29 mouse cellular contexts compared by ENCODE assay signal in genomic region chr10:115593651-115594050, GRCm38 (mm10). TPM values are rescaled to one million over a fixed set of nuclear protein-coding genes. Genes with fewer than 3 reads are reported as not detected.
DNase-seq lines count a peak whose midpoint lies in the region; ATAC-seq lines count a peak whose summit lies in the region.
"Had no signal": no experiment of that assay in that cellular context is flagged by ENCODE, and none has a peak within 500 bp of the region (broad histone marks: within the 10 kb centered on the region; RNA-seq: fewer than 3 reads in every experiment).

No protein-coding gene starts in this region.

- H3K9me3 ChIP-seq in hindbrain, embryonic 12.5 days (replicated peaks) = no peaks in the 10 kb centered on the region
- no peaks in the 10 kb centered on the region for H3K9me3 ChIP-seq in hindbrain, embryonic 11.5 days (ENCODE audit: control insufficient read depth, low read length)
- no peaks in the 10 kb centered on the region for H3K9me3 ChIP-seq in midbrain, embryonic 15.5 days
- no peaks in the 10 kb centered on the region for H3K9me3 ChIP-seq in midbrain, embryonic 16.5 days (replicated peaks; ENCODE audit: control insufficient read depth, low read length, poor library complexity, severe bottlenecking)
- H3K9me3 ChIP-seq in hindbrain, embryonic 16.5 days (ENCODE audit: control insufficient read depth, low read length) = no peaks in the 10 kb centered on the region
- no peaks in the 10 kb centered on the region for H3K9me3 ChIP-seq in neural tube, embryonic 14.5 days (ENCODE audit: control insufficient read depth, low read length)
- H3K9me3 ChIP-seq: embryonic facial prominence, embryonic 15.5 days; heart, embryonic 10.5 days; intestine, embryonic 15.5 days; liver, embryonic 12.5 days; midbrain, embryonic 12.5 days had no signal

- H3K36me3 ChIP-seq in hindbrain, embryonic 12.5 days = no peaks in the 10 kb centered on the region
- H3K36me3 ChIP-seq in hindbrain, embryonic 11.5 days (ENCODE audit: control insufficient read depth, insufficient read depth, low read length) = no peaks in the 10 kb centered on the region
- no peaks in the 10 kb centered on the region for H3K36me3 ChIP-seq in midbrain, embryonic 15.5 days (replicated peaks)
- H3K36me3 ChIP-seq in midbrain, embryonic 16.5 days (ENCODE audit: control insufficient read depth, insufficient read depth, low read length) = no peaks in the 10 kb centered on the region
- H3K36me3 ChIP-seq in hindbrain, embryonic 16.5 days (ENCODE audit: control insufficient read depth, insufficient read depth, low read length) = no peaks in the 10 kb centered on the region
- H3K36me3 ChIP-seq in neural tube, embryonic 14.5 days (ENCODE audit: control insufficient read depth, insufficient read depth, low read length) = no peaks in the 10 kb centered on the region
- H3K36me3 ChIP-seq: embryonic facial prominence, embryonic 15.5 days; heart, embryonic 10.5 days; intestine, embryonic 15.5 days; liver, embryonic 12.5 days; midbrain, embryonic 12.5 days had no signal

- WGBS in hindbrain, embryonic 12.5 days = 85% methylated on average over 6 of the region's 6 CpGs
- 90% methylated on average over 6 of the region's 6 CpGs for WGBS in hindbrain, embryonic 11.5 days
- WGBS in midbrain, embryonic 15.5 days = 85% methylated on average over 6 of the region's 6 CpGs
- WGBS in midbrain, embryonic 16.5 days = 80% methylated on average over 6 of the region's 6 CpGs
- WGBS in hindbrain, embryonic 16.5 days = 82% methylated on average over 6 of the region's 6 CpGs
- 84% methylated on average over 6 of the region's 6 CpGs for WGBS in neural tube, embryonic 14.5 days

- H3K4me2 ChIP-seq in hindbrain, embryonic 12.5 days (replicated peaks) = no peak overlapping the region
- no peak overlapping the region for H3K4me2 ChIP-seq in hindbrain, embryonic 11.5 days (replicated peaks; ENCODE audit: low read depth, low read length)
- peak overlapping the region; percentile 28; the same call in 1 of the 2 replicates for H3K4me2 ChIP-seq in midbrain, embryonic 15.5 days
- no peak overlapping the region for H3K4me2 ChIP-seq in midbrain, embryonic 16.5 days (ENCODE audit: low read length)
- H3K4me2 ChIP-seq in hindbrain, embryonic 16.5 days (ENCODE audit: low read length) = peak overlapping the region; percentile 35; the same call in 1 of the 2 replicates
- H3K4me2 ChIP-seq in neural tube, embryonic 14.5 days (ENCODE audit: low read depth, low read length) = no peak overlapping the region
- H3K4me2 ChIP-seq: embryonic facial prominence, embryonic 15.5 days; liver, embryonic 12.5 days; midbrain, embryonic 12.5 days had no signal

- H3K4me3 ChIP-seq in hindbrain, embryonic 12.5 days = no peak overlapping the region
- H3K4me3 ChIP-seq in hindbrain, embryonic 11.5 days (ENCODE audit: low read depth, low read length) = no peak overlapping the region
- no peak overlapping the region for H3K4me3 ChIP-seq in midbrain, embryonic 15.5 days
- no peak overlapping the region for H3K4me3 ChIP-seq in midbrain, embryonic 16.5 days (ENCODE audit: low read depth, low read length)
- H3K4me3 ChIP-seq in hindbrain, embryonic 16.5 days (ENCODE audit: low read length) = no peak overlapping the region
- H3K4me3 ChIP-seq in neural tube, embryonic 14.5 days (ENCODE audit: low read depth, low read length) = no peak overlapping the region
- H3K4me3 ChIP-seq: embryonic facial prominence, embryonic 15.5 days; heart, embryonic 10.5 days; intestine, embryonic 15.5 days; liver, embryonic 12.5 days; midbrain, embryonic 12.5 days; myocyte had no signal

- DNase-seq in hindbrain, embryonic 11.5 days (ENCODE audit: low spot score) = no peak
- no peak for DNase-seq in layer of hippocampus, adult 11-12 months (ENCODE audit: low spot score)
- DNase-seq: adrenal gland, adult 8-10 months; cerebellum, adult 18-20 months; cerebellum, postnatal 25 days; heart, postnatal 4 days; kidney, adult 8-10 months; kidney, postnatal 14 days; lung, adult 18-20 months; lung, postnatal 10 days; right cerebral cortex, postnatal 25 days; thymus, postnatal 14 days had no signal

- peaks cover 10% of the 10 kb centered on the region for H3K27me3 ChIP-seq in hindbrain, embryonic 12.5 days
- H3K27me3 ChIP-seq in hindbrain, embryonic 11.5 days (ENCODE audit: control insufficient read depth, insufficient read depth, low read length) = no peaks in the 10 kb centered on the region
- H3K27me3 ChIP-seq in midbrain, embryonic 15.5 days (replicated peaks) = peaks cover 18% of the 10 kb centered on the region
- peaks cover 11% of the 10 kb centered on the region for H3K27me3 ChIP-seq in midbrain, embryonic 16.5 days (ENCODE audit: control insufficient read depth, insufficient read depth, low read depth, low read length)
- H3K27me3 ChIP-seq in hindbrain, embryonic 16.5 days (replicated peaks; ENCODE audit: control insufficient read depth, insufficient read depth, low read length) = no peaks in the 10 kb centered on the region; the same call in 1 of the 2 replicates
- no peaks in the 10 kb centered on the region for H3K27me3 ChIP-seq in neural tube, embryonic 14.5 days (ENCODE audit: control insufficient read depth, insufficient read depth, low read length)
- H3K27me3 ChIP-seq: intestine, embryonic 15.5 days had no signal

- no peak overlapping the region for H3K9ac ChIP-seq in hindbrain, embryonic 12.5 days
- no peak overlapping the region for H3K9ac ChIP-seq in hindbrain, embryonic 11.5 days (ENCODE audit: low read depth, low read length)
- H3K9ac ChIP-seq in midbrain, embryonic 15.5 days = no peak overlapping the region
- no peak overlapping the region for H3K9ac ChIP-seq in midbrain, embryonic 16.5 days (ENCODE audit: low read depth, low read length)
- H3K9ac ChIP-seq in hindbrain, embryonic 16.5 days (ENCODE audit: low read depth, low read length) = no peak overlapping the region
- no peak overlapping the region for H3K9ac ChIP-seq in neural tube, embryonic 14.5 days (replicated peaks; ENCODE audit: low read depth, low read length)
- H3K9ac ChIP-seq: embryonic facial prominence, embryonic 15.5 days; intestine, embryonic 15.5 days; liver, embryonic 12.5 days; midbrain, embryonic 12.5 days had no signal

- no peaks in the 10 kb centered on the region for H3K4me1 ChIP-seq in hindbrain, embryonic 12.5 days
- H3K4me1 ChIP-seq in hindbrain, embryonic 11.5 days (replicated peaks; ENCODE audit: control insufficient read depth, insufficient read depth, low read length) = no peaks in the 10 kb centered on the region
- no peaks in the 10 kb centered on the region for H3K4me1 ChIP-seq in midbrain, embryonic 15.5 days
- H3K4me1 ChIP-seq in midbrain, embryonic 16.5 days (ENCODE audit: control insufficient read depth, insufficient read depth, low read length) = no peaks in the 10 kb centered on the region
- H3K4me1 ChIP-seq in hindbrain, embryonic 16.5 days (ENCODE audit: control insufficient read depth, insufficient read depth, low read depth, low read length) = no peaks in the 10 kb centered on the region
- H3K4me1 ChIP-seq in neural tube, embryonic 14.5 days (ENCODE audit: control insufficient read depth, insufficient read depth, low read length) = no peaks in the 10 kb centered on the region
- H3K4me1 ChIP-seq: embryonic facial prominence, embryonic 15.5 days; heart, embryonic 10.5 days; intestine, embryonic 15.5 days; liver, embryonic 12.5 days; midbrain, embryonic 12.5 days had no signal

- peak; percentile 60; the same call in 1 of the 2 replicates for ATAC-seq in hindbrain, embryonic 12.5 days (ENCODE audit: low FRiP score)
- ATAC-seq in hindbrain, embryonic 11.5 days (ENCODE audit: low FRiP score) = no peak
- ATAC-seq in midbrain, embryonic 15.5 days (replicated peaks) = no peak; the same call in 1 of the 2 replicates
- ATAC-seq in midbrain, embryonic 16.5 days = no peak
- no peak for ATAC-seq in hindbrain, embryonic 16.5 days
- ATAC-seq in neural tube, embryonic 14.5 days (ENCODE audit: low read depth) = peak; percentile 54; the same call in 1 of the 2 replicates
- no peak for ATAC-seq in activated CD4-positive, CD25-positive, alpha-beta regulatory T cell, adult 4 months
- ATAC-seq: CD4-positive, CD25-positive, alpha-beta regulatory T cell, adult 4 months; forebrain, embryonic 14.5 days; liver, embryonic 12.5 days; Patski had no signal

- no peak overlapping the region for H3K27ac ChIP-seq in hindbrain, embryonic 12.5 days
- no peak overlapping the region for H3K27ac ChIP-seq in hindbrain, embryonic 11.5 days (ENCODE audit: low read depth, low read length)
- H3K27ac ChIP-seq in midbrain, embryonic 15.5 days = no peak overlapping the region
- no peak overlapping the region for H3K27ac ChIP-seq in midbrain, embryonic 16.5 days (ENCODE audit: low read length)
- H3K27ac ChIP-seq in hindbrain, embryonic 16.5 days (ENCODE audit: low read depth, low read length) = no peak overlapping the region
- H3K27ac ChIP-seq in neural tube, embryonic 14.5 days (ENCODE audit: low read depth, low read length) = no peak overlapping the region
- H3K27ac ChIP-seq: embryonic facial prominence, embryonic 15.5 days; heart, embryonic 10.5 days; intestine, embryonic 15.5 days; liver, embryonic 12.5 days; midbrain, embryonic 12.5 days had no signal

RNA-seq across cellular contexts. Expression of gene Lgr5, which starts 6.1 kb away (rescaled TPM):
- polyA plus RNA-seq in hindbrain, embryonic 12.5 days (2016; fragmentation: Nextera tagmentation; extraction: Ambion mirVana) = 7.9 and 8.1 TPM in 2 replicates
- polyA plus RNA-seq in hindbrain, embryonic 11.5 days (2014; fragmentation: Nextera tagmentation; extraction: Ambion mirVana) = 6.4 and 6.7 TPM in 2 replicates
- 1.6 and 2.0 TPM in 2 replicates for polyA plus RNA-seq in midbrain, embryonic 15.5 days (2015; fragmentation: Nextera tagmentation; extraction: Ambion mirVana)
- polyA plus RNA-seq in midbrain, embryonic 16.5 days (2015; fragmentation: Nextera tagmentation; extraction: Ambion mirVana) = 1.3 and 1.4 TPM in 2 replicates
- polyA plus RNA-seq in hindbrain, embryonic 16.5 days (2015; fragmentation: Nextera tagmentation; extraction: Ambion mirVana) = 2.7 and 2.8 TPM in 2 replicates
- 3.0 and 5.3 TPM in 2 replicates for polyA plus RNA-seq in neural tube, embryonic 14.5 days (2014; fragmentation: Nextera tagmentation; extraction: Ambion mirVana)
- under 1 TPM in 1 of 2 experiments, not detected in 1; 0.09 TPM for polyA plus RNA-seq in activated CD4-positive, CD25-positive, alpha-beta regulatory T cell, adult 4 months (2017; shearing (Covaris generic))
- polyA plus RNA-seq: Patski had no signal

RNA-seq across cellular contexts. Expression of gene A930009A15Rik, which starts 23.9 kb away (rescaled TPM):
- polyA plus RNA-seq in hindbrain, embryonic 12.5 days (2016; fragmentation: Nextera tagmentation; extraction: Ambion mirVana) = 0.70 and 0.72 TPM in 2 replicates
- 0.35 and 0.40 TPM in 2 replicates for polyA plus RNA-seq in hindbrain, embryonic 11.5 days (2014; fragmentation: Nextera tagmentation; extraction: Ambion mirVana)
- 0.64 and 0.67 TPM in 2 replicates for polyA plus RNA-seq in midbrain, embryonic 15.5 days (2015; fragmentation: Nextera tagmentation; extraction: Ambion mirVana)
- polyA plus RNA-seq in midbrain, embryonic 16.5 days (2015; fragmentation: Nextera tagmentation; extraction: Ambion mirVana) = 0.21 and 0.43 TPM in 2 replicates
- polyA plus RNA-seq in hindbrain, embryonic 16.5 days (2015; fragmentation: Nextera tagmentation; extraction: Ambion mirVana) = 1.00 and 1.6 TPM in 2 replicates
- 0.35 and 0.36 TPM in 2 replicates for polyA plus RNA-seq in neural tube, embryonic 14.5 days (2014; fragmentation: Nextera tagmentation; extraction: Ambion mirVana)
- not detected for polyA plus RNA-seq in activated CD4-positive, CD25-positive, alpha-beta regulatory T cell, adult 4 months (2017; shearing (Covaris generic))
- polyA plus RNA-seq: CD4-positive, CD25-positive, alpha-beta regulatory T cell, adult 4 months; embryonic facial prominence, embryonic 15.5 days; forebrain, embryonic 14.5 days; heart, embryonic 10.5 days; heart, embryonic 16.5 days; intestine, embryonic 15.5 days; liver, embryonic 12.5 days; myocyte; Patski; testis, adult 2 months had no signal

Comparison
In these comparisons a context has a peak if more than half of its experiments do, and no peak if none do; other contexts are left out.
1. ATAC-seq: peak in hindbrain, embryonic 12.5 days (single experiment) and neural tube, embryonic 14.5 days (single experiment); none in hindbrain, embryonic 11.5 days (single experiment), midbrain, embryonic 15.5 days (single experiment), midbrain, embryonic 16.5 days (single experiment), hindbrain, embryonic 16.5 days (single experiment) and activated CD4-positive, CD25-positive, alpha-beta regulatory T cell, adult 4 months (single experiment).
2. H3K4me2 ChIP-seq: peak in midbrain, embryonic 15.5 days (single experiment) and hindbrain, embryonic 16.5 days (single experiment); none in hindbrain, embryonic 12.5 days (single experiment), hindbrain, embryonic 11.5 days (single experiment), midbrain, embryonic 16.5 days (single experiment) and neural tube, embryonic 14.5 days (single experiment).